Mouse (Mus musculus): ENCODE data around the gene Fmn2.

The Fmn2 gene

DNA sequence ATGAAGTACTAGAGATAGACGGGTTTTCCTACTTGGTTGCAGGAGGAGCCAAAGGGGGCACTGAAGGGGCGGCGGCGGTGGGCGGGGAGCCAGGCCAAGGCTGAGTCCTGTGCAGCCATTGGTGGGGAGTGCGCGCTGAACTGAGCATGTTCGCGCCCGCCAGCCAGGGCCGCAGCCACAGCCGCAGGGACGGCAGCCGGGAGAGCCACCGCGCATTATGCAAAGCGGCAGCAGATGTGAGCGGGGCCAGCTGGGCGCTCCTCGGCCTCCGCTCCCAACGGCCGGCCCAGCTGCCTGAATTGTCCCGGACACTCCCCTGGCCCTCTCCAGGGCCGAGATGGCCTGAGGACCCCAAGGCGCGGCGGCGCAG is at the start of gene Fmn2:
Gene Fmn2 (plus strand): TSS at position 165 of the 370 bp plus-strand sequence.
- DNase-seq (ENCODE audit: extremely low spot score), result peak; percentile 85

- DNase-seq (ENCODE audit: extremely low spot score), result no peak
Observed at GRCm38 (mm10) chr1:174455100-174455499, 46.5 kb upstream of the Fmn2 start.

DNA sequence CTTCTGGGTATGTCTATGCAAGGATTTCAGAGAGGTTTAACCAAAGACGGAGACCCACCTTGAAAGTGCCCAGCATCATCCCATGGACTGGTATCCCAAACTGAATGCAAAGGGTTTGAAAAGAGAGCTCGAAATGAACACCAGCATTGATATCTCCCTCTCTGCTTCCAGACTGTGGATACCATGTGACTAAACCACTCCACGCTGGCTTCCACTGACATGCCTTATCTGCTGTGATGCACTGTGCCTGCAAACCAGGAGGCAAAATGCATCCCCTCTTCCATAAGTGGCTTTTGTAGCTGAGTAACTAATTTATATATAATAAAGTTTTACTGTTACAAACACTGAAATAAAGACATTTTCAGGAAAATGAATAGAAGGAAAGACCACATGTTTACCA is 36.2 kb upstream of the Fmn2 start:
- no peak for DNase-seq (ENCODE audit: extremely low spot score)

GRCm38 (mm10) chr1:174466240-174466639 is 35.4 kb upstream of the Fmn2 start:
- no peak for DNase-seq (ENCODE audit: extremely low spot score)

DNA sequence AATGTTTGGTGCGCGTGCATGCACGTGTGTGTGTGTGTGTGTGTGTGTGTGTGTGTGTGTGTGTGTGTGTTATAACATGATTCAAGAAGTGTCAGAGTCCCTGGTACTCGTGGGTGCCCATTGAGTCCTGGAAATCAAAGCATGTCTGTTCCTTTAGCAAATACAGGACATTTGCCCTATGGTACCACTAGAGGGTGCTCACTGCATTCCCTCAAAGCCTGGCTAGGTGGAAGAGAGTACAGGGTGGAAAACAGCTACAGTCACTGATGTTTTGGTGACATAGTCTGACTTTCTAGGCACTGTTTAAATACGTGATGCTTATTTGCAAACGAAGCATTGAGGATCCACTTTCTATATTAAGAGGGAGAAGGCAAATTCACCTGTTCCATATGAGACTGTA is 31.9 kb upstream of the Fmn2 start:
- DNase-seq (ENCODE audit: extremely low spot score), result peak; percentile 59

DNA sequence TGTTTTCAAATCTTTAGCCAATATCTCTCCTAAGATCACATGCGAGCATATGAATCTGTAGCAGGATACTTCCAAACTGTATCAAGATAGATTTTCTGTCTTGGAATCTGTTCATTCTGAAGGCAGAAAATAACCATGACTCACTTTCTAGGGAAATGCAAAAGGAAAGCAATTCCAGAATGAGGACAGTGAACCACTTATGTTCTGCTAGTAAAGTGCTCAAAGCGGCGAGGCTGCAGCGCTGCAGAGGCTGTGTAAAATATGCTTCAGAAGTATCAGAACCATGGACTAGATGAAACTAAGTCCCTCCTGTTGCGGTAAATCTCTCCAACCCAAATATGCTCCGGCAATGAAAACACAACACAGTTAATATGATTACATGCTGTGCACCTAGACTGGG is 19.1 kb upstream of the Fmn2 start:
- DNase-seq (ENCODE audit: extremely low spot score), result no peak

DNA sequence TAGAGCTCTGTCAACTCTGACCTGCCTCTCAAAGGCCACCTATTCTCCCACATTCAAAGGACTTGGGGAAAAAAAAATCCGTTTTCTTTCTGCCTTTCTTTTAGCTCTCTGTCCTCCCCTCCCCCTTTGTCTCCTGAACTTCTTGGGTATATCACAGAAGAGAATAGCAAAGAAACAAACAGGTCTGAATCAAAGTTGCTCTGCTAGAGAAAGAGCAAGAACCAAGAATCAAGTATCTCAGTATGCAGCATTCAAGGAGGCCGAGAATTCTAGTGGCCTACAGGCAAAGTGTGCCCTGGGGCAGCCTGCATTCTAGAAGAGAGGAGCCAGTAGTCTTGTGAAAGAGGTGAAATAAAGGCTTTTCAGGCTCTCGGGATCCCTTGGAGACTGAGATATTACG is 1.6 kb upstream of the Fmn2 start:
- DNase-seq (ENCODE audit: extremely low spot score), result peak; percentile 52

GRCm38 (mm10) chr1:174501011-174501410 is 614 bp upstream of the Fmn2 start:
- DNase-seq (ENCODE audit: extremely low spot score), result no peak

DNA sequence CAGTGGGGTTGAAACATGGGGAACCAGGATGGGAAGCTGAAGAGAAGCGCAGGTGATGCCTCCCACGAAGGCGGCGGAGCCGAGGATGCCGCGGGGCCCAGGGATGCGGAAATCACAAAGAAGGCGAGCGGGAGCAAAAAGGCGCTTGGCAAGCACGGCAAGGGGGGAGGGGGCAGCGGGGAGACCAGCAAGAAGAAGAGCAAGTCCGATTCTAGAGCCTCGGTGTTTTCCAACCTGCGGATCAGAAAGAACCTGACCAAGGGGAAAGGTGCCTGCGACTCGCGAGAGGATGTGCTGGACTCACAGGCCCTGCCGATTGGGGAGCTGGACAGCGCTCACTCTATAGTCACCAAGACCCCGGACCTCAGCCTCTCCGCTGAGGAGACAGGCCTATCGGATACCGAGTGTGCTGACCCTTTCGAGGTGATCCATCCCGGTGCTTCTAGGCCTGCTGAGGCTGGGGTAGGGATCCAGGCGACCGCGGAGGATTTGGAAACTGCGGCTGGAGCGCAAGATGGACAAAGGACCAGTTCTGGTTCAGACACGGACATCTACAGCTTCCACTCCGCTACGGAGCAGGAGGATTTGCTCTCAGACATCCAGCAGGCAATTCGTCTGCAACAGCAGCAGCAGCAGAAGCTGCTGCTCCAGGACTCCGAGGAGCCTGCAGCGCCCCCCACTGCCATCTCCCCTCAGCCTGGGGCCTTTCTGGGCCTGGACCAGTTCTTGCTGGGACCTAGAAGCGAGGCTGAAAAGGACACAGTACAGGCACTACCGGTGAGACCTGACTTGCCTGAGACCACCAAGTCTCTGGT is 613 bp downstream of the Fmn2 start:
- DNase-seq (ENCODE audit: extremely low spot score), result peak; percentile 69

- peak; percentile 32 for DNase-seq (ENCODE audit: extremely low spot score)
Observed at GRCm38 (mm10) chr1:174502846-174503745, 1.5 kb downstream of the Fmn2 start.

GRCm38 (mm10) chr1:174508571-174509110 is 7.0 kb downstream of the Fmn2 start:
- DNase-seq (ENCODE audit: extremely low spot score), result no peak

DNA sequence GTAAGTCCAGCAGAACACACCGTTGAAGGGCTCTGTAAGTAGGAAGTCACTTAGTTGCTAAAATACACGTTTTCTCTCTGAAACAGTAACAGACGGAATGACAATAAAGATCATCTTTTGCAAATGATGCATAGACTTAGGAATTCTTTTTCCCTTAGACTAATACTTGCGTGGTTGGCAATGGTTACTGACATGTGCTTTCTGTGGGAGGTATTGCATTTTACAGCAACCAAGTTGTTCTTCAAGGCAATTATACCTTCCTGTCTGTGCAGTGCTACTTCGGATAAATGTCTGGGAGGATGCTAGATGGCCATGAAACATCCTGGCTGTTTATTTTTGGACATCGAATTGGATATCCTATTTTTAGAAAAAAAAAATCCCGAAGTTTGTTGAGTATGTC is 11.8 kb downstream of the Fmn2 start:
- DNase-seq (ENCODE audit: extremely low spot score), result no peak

DNA sequence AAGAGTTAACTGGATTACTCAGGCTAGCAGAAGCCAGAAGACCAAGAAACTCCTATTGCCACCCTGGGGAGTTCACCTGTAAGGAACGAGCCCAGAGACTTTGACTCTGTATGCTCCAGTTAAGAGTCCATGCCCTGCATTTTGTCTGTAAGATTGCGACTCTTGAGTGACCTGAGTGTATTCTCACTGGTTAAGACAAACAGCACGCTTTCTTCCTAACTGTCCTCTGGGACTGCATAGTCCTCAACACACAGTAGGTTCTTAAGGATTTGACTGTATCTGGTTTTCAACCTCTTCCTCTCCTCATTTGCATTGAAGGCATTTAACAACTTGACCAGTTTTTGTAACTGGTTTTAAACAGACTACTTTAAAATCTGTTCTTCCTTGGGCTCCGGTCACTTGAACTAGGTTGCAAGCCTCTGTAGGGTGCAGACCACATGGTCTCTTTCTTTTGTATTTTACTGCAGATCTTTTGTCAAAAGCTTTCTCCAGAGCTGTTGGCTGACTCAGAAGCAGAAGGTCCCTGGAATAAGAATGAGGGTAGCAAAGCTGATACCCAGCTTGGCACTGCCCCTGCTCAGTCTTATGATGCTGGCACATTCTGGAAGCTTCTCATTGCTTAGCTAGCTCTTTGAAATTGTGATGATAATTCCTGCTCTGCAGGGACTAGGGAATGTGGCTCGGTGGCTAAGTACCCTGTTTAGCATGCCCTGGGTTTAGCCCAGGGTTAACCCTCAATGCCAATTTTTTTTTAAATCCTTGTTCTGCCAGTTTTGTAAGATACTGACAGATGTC is 20.5 kb downstream of the Fmn2 start:
- DNase-seq (ENCODE audit: extremely low spot score), result no peak

DNA sequence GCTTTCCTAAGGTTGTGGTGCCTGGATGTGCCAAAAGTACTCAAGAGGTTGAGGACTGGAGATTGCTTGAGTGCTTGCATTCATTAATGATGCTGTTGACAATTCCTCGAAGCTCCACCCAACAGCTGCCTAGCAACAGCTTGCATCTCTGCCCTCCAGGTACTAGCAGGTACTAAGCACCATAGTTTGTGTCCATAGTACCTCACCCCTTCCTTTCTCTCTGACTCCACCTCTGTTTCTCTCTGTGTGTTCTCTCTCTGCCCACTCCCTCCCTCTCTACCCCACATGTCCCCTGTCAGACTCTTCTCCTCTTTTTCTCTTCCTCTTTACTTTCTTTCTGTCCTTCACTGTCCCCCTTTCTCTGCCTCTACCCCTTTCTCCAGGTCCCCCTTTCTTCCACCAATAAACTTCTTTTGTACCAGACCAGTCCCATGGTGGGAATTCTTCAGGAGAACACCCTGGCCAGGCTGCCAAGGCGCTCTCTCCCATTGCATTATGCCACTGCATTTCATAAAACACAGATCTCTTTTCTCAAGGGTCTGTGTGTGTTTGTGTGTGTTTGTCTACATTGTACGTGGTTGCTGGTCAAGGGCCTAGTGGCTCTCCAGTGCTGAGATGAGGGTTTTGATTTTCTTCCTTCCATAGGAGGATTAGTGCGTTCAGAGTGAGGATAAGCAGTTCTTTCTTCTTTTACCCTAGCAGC is 21.3 kb downstream of the Fmn2 start:
- no peak for DNase-seq (ENCODE audit: extremely low spot score)

DNA sequence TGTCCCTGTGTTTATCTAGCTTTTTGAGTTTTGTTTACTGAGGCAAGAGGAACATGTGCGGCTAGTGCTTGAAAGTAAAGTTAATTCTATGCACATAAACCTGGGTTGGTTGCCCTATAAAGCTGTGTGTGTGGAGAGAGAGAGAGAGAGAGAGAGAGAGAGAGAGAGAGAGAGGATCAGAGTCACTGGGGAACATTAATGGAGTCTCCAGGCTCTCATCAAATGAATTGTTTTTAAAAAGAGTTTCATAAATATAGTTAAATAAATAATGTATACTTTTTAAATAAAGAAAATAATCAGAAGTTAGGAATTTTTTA is 21.8 kb downstream of the Fmn2 start:
- no peak for DNase-seq (ENCODE audit: extremely low spot score)

DNA sequence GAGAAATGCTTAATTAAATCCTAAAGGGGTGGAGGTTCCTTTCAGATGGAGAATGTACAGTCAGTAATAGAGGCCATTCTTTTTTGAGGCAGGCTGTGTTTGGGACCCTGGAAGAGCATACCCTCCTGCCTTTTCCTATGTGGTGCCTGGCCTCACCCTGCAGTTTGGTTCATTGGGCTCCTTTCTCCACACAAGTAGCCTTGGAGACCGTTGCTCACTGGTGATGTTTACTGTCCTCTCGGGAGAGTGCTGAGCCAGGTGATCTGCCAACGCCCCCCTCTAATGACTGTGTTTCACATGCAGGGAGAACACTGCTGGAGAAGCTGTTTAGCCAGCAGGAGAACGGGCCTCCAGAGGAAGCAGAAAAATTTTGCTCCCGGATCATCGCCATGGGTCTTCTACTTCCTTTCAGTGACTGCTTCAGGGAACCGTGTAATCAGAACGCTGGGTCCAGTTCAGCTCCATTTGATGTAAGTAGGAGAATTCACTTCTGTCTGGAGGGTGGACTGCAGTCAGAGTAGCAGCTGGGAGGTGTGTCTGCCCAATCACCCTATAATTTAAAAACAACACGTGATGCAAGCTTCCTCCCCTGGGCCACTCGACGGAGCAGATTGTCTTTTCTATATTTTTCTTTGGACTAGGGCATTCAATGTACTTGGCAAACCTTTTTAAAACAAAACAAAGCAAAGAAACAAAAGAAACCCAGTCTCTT is 35.3 kb downstream of the Fmn2 start:
- no peak for DNase-seq (ENCODE audit: extremely low spot score)

- no peak for DNase-seq (ENCODE audit: extremely low spot score)
Observed at GRCm38 (mm10) chr1:174537491-174537890, 35.9 kb downstream of the Fmn2 start.

DNA sequence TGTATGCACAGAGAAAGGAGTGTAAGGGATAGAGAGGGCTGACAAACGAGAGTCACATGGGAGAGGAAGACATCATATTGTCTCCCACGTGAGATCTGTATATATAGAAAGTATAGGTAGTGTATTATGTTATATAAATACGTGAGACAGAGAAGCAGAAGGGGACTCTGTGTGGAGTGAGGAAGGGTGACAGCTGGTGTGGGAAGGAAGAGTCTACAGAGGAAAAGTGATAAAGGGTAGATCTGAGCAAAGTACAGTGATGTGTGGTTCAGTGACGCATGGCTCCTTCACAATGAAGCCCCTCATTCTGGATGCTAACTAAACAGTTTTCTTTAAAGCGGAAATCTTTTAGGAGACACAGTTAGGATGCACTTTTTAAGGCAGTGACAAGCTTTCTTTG is 46.7 kb downstream of the Fmn2 start:
- no peak for DNase-seq (ENCODE audit: extremely low spot score)

DNA sequence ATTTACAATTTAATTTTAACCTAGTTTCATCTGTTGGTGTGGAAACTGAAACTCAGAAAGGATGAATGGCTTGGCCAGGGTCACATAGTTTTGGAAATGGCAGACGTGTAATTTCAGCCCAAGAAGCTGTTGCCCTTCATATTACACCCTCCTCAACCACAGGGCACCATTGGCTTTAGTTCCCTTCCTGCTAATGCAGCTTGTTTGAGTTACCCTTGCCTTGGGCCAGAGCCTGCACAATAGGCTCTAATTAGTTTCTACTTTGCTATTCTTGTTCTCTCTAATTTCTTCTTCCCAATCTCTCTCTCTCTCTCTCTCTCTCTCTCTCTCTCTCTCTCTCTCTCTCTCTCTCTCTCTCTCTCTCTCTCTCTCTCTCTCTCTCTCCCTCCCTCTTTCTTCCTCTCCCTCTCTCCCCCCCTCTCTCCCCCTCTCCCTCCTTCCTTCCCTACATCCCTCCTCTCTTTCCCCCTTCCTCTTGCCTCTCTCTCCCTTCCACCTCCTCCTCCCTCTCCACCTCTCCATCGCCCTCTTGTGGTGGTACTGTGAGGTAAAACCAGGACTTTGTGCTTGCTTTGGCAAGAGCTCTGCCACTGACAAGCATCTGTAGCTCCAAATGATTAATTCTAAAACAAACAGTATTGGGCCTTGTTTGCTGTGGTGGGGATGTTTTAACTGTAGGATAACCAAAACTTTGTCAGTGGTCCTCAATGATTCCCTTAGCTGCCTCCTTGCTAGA is 51.8 kb downstream of the Fmn2 start:
- peak; percentile 63 for DNase-seq (ENCODE audit: extremely low spot score)

GRCm38 (mm10) chr1:174555412-174555811 is 53.8 kb downstream of the Fmn2 start:
- no peak for DNase-seq (ENCODE audit: extremely low spot score)
